Mouse (Mus musculus) frontal cortex, adult (tissue): Measurements from ENCODE around the gene Fgf12.

ENCODE experiments used
- ATAC-seq: cut with Nextera tagmentation; 2 replicates; pipeline ENCODE4 v1.9.2; 2017; ENCODE audit warnings: mild to moderate bottlenecking, moderate library complexity, mixed read lengths; ENCODE audit not compliant: low TSS enrichment

The Fgf12 gene

DNA sequence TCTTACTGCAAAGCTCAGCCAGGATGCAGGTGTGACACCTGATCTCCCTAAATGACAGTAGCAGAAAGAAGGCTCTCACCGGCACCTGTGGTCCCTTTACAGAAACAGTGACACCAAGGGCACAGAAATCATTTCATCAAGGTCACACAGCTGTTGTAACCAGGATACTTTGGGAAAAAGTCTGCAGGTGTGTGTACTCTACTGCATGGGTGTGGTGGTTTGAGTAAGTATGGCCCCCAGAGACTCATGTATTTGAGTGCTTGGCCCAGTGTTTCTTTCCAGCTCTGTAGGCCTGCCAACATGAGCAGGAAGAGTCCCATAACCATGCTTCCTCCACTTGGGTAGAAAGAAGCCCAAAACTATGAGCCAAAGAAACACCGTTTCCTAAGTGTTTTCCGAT, 138.5 kb downstream of the Fgf12 start:
- no peak for ATAC-seq

DNA sequence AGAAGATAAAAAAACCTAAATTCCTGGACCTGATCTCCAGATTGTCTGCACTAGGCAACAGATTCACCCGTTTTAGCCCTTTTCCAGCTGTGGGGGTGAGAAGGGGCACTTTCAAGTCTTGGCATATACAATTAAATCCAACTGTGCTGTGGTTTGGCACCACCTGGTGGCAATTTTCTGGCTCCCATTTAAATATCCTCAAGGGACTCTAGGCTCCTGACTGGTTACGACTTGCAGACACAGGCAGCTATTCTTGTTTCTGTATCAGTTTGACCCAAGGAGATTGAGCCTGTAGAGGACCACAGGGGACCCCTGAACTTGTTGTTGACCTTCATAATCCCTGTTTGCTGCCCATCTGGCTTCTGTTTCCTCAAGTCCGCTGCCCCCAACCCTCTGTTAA, 141.9 kb downstream of the Fgf12 start:
- peak; percentile 75 for ATAC-seq

DNA sequence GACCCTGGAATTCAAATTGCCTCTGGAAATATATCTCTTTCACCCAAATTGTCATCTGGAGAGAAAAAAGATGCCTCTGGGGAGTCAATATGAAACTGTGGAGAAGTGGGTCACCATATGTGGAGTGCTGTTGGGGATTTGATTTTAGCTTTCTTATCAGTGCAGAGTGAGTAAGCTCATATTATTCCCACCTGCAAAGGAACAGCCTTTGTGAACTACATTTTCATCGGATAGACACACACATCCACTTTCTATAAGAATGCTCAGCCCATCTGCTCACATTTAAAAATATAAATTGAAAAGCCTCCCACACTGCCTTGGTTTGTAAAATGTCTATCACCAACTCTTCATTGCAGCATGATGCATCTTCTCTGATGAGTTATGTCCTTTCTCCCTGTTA, 149.7 kb downstream of the Fgf12 start:
- peak; percentile 92 for ATAC-seq

DNA sequence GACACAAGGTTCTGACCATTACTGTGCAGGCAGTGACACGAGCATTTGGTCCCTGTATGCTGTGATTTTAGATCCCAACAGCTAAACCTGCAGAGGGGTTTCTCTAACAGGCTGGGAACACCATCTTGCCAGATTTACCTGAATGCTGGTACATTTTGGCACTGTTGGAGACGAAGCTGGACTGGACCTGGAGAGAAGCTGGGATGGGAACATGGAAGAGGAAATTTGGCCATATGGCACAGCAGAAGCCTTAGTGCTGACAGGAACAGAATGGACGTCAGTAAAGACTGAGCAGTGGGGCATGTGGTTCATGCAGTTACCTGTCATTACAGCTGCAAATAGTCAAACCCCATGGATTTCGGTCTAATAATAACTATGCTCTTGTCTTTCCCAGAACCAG, 151.1 kb downstream of the Fgf12 start:
- ATAC-seq, result no peak

DNA sequence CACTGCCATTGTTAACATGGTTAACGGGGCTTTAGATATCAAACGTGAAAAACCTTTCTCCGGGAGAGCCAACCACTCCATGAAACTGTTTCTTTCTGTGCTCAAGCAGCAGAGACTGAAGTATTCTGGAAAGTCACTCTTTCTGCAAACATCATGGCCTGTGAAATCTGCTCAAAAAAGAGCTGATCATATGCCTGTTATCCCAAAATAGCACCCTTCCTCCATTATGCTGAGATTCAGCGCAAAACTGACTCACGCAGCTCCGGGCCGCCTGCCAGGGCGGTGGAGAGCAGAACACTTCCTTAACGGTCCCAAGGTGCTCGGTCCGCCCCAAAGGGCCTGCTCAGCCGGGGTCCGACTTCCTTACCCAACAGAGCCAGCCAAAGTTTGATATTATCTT, 156.8 kb downstream of the Fgf12 start:
- ATAC-seq, result peak; percentile 86

DNA sequence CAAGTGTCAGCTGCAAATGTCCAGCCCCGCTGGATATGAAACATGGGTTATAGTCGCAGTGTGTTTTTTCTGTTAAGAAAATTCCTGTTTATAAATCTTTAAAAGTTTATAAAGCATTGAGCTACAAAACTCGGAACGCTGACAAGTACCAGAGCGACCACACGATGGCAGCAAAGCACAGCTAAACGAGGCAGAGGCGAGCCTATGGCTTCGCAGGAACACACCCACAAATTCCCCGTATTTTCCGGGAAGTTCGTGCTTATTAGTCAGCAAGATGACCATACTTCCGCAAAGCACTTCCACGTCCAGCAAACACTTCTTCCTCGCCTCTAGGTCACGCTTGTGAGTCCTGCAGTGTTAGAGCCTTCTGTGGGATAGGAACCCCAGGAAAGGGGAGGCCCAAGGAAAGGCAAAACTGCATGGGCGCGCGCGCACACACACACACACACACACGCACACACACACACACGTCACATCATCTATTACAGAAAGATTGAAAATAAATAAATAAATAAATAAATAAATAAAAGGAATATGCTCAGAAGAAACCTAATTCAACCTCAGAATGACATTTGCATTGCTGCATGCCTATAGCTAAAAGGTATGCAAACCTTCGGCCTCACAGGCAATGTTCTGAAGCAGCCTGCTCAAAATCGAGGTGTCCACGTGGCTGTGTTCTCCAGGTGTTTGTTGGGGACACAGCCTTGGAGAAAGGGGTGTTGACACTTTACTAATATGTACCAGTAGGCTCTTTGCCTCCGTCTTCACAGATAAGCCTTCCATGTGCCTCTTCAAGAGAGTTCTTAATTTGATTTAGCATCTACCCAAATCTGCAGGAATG, 159.6 kb downstream of the Fgf12 start:
- peak; percentile 32 for ATAC-seq

DNA sequence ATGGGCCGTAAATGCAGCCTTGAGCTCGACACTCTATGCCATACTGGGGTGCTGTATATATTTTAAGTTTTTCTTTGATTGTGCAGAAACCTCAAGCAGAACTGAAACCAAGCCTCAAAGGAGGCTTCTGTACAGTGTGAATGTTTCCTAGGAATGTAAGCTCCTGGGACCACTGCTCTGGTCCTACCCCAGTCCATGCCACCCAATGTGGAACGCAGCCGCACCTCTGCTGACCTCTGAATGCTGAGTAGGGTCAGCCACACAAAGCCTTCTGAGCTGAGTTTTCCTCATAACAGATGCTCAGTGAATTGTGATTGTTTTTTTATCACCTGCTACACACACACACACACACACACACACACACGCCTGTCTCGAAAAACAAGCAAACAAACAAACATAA, 160.4 kb downstream of the Fgf12 start:
- ATAC-seq, result no peak

DNA sequence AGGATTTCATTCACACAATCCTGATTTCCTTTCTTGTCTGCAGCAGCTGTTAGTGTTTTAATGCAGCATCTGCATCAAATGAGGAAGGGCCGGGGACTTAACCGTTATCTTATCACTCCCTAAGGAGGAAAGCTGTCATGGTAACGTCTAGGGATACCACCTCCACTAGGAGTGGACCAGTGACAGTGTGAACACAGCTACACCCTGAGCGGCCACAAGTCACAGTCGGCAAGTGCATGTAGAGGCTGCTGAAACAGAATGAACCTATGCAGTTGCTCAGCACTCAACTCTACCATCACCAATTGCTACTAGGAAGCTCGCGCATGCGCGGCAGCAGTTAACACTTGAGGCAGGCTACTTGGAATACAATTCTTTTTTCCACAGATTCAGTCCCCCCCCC, 161.3 kb downstream of the Fgf12 start:
- ATAC-seq, result no peak

DNA sequence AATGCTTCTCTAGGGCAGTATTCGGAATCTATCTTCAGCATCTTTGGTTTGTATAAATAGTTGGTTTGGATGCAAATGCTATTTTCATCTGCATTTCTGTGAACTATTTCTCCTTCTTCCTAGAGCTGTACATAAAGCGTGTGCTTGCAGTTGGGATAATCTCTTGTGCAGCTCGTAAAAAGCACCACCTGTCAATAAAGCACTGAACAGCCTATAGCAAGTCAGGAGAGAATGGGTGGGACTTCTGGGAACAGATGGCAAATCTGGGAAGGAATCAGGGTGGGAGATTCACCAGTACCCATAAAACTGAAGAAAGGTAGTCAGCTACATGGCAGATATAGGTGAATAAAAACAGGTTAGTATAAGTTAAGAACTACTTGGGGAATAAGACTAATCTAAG, 180.7 kb downstream of the Fgf12 start:
- ATAC-seq, result peak; percentile 44

DNA sequence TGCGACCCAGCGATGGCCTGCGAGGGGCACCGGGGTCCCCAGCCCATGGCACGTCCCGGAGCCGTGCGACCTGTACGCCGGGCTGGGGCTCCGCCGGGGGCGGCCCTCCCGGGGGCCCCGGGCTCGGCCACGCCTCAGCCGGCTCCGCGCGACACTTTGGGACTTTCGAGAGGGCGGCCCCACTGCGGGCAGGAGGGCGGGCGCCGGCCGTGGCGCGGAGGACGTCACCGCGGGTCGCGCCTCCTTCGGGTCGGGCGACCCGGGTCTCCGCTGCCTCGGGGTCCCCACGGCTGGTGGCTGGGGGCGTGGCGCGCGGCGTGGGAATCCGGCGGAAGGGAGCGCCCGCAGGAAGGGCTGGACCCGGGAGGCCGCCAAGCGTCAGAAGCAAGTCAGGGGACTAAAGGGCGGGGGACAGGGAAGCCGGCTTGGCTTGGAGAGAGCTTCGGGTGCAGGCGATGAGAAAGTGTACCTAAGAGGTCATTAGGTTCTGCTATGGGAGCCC, 188.1 kb downstream of the Fgf12 start:
- ATAC-seq, result peak; percentile 27

DNA sequence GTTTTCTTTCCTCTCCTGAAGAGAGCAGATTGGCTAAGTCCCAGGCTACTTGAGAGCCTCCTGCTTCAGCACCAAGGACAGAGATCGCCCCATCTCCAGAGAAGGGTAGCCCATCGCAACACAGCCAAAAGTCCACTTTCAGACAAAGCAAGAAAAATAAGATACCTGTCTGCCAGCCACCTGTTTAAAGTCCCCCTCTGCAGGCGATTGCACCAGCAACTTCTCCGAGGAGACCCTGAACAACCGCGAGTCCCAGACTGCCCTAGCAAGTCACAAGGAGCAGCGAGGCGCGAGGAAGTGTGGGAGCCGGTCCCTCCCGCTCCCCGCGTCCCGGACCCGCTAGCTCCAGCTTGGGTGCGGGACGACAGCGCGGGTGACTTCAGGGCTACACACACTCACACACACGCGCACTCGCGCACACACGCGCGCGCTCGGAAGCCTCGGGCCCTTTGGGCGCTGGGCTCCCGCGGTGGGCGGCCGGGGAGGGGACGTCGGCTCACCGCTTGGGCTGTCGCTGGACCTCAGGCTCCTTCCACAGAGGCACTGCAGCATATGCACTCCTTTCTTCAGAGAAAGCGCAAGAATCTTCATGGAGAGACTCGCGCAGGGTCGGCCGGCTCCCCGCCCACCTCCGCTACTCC, 188.7 kb downstream of the Fgf12 start:
- peak; percentile 36 for ATAC-seq

DNA sequence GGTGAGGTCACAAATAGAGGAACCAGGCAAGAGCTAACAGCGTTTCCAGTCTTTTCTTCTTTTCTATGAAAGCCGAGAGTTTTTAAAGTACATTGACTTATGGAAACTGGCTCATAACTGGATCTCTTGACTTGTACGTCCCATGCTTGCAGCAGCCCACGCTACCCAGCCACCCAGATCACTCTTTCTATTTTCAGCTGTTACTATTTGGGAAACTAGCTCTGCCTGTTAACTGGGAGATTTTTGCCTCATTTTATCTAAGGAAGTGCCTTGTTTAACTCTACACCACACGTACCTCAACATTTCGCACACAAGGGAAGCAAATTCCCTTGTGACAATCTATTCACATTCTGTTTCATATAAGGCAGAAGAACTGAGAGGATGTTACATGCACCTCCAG, 190.0 kb downstream of the Fgf12 start:
- ATAC-seq, result peak; percentile 69

DNA sequence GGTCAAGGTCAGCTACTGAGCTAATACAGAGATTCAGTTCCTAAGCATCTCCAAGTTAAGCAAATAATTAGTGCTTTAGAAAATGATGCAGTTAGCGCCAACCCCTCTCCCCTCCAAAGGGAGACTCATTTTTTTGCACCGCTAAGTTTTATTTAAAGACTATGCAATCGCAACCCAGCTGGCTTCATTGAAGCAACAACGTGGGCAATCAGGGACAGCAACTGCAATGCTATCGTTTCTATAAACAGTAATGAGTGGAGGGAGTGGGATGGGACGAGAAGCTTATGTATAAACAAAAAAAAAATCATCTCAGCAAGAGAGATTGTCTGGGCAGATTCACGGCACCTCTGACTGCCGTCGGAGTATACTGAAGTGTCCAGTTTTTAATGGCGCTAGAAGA, 197.6 kb downstream of the Fgf12 start:
- peak; percentile 90 for ATAC-seq

DNA sequence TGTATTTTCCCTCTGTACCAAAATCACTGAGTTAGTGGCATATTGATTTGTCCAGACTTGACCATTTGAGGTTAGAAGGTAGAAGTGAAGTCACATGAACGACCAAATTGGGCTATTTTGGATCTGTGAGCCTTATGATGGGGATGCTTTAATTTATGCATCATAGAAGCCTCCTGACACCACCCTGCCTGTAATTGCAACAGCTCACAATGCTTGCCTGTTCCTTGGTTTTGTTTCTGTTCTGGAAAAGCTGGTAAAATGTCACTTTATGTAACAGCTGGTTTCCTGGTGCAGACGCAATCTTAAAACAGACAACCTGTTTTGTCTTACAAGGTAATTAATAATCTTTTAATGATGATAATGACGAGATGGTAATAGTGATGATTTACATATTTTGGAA, 213.4 kb downstream of the Fgf12 start:
- peak; percentile 64 for ATAC-seq

DNA sequence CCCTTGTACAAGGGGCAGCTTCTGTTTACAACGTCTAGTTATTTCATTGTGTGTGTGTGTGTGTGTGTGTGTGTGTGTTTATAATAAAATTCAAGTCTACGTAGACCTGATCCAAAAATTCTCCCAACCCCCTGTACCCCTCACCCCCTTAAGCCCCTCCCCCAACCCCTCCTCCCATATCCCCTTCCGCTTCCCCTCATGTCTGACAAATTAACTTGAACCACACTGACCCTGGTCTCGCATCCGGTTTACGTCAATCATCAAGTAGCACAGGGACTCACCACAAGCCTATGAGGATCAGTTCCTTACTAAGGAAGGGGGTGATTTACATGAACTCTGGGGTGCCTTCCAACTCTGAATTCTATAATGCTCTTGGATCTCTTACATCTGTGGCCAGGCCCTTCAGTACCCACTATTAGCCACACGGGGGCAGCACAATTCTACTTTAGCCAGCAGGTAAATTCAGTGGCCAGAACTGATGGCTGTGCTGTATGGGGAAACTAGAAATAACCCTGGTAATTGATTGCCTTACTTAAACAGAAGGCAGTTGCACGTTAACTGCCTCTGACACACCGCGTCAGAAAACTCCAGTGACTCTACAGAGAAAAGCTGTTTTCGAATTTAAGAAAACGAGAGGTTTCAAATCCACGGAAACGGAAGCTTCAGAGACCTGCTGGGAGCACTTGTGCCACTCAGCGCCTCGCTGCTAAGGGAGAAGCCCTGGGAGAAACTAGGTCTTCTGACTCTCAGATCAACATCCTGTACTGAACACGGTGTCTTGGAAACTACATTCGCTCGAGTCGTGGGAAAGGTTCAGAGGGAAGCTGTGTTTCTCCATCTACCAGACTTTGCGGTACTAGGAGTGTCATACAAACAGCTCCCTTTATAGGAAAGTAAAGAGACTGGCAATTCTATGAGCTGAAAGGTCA, 235.0 kb downstream of the Fgf12 start:
- ATAC-seq, result peak; percentile 83

DNA sequence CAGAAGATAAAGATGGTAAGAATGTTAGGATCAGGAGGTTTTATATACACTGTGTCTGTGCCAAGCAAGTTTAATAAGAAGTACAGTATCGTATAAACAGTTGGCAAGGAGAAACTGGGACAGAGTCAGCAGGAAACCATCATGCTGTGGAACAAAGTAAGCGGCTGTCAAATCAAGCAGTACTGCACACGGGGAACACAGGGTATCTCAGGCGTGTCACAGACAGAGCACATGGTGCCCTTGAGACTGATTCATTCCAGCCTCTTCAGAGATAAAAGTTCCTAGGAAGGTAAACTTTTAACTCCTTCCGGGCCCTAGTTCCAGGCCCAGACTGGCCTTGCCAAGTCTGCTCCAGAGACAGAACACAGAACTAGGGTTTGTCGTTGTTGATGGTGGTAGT, 240.4 kb downstream of the Fgf12 start:
- no peak for ATAC-seq

DNA sequence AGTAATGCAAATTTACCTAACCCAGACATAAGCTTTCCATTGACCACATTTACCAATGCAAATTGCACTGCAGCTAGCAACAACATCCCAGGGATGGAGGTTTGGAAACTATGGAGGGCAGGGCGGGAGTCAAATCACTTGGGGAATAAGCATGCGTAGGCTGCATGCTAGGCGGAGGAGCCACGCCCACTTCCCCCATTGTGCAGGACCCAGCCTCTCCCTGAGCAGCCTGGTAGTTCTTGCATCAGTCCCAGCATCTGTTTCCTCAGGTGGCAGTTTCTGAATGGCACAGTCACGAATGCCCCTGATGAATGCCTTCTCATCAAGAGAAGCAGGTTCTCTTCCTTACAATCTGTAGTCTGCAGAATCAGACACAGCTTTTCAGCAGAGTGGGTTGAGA, 241.5 kb downstream of the Fgf12 start:
- ATAC-seq, result peak; percentile 20; the same call in 1 of the 2 replicates

DNA sequence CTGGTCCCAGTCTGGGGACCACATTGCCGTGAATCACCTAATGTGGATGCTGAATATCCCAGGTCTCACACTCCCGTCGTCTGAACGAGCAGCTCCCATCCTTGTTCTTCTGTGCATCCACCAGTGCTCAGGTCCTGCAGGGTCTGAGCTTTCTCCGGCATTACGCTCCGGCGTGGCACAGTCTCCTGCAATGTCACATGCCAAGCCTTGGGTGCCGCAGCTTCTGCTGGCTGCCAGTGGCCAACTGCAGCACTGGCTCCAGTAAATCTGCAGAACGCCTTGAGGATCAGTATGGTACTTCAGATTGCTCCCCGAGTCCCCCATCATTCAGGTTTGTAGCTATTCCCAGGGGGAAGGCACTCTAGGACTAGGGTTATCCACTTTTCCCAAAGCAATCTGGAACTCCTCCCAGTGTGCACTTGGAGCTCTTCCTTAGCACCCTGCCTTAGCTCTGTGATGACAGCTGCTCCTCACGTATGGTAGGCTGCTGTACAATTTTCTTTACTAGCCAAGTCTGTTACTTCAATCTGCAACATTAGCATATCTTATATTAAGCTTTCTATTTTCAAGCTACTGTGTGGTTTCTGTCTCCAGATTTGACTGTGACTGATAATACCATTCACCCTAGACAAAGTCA, 254.8 kb downstream of the Fgf12 start:
- ATAC-seq, result peak; percentile 92

DNA sequence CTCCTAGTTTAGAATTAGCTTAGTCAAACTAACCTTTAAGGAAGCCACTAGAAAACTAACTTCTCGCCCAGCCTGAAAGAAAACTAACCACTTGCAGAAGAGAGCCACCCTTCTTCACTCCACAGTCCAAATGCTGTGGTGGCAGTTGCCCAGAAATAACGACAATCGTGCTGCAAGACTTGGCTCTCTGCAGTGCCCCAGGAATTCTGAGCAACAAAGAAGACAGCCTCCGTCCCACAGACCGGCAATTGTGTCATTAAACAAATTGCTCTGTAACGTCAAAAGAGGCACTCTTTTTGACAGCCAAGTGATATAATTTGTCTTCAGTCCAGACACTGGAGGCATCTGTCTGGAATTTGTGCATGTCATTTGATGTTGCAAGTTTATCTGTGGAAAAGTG, 261.2 kb downstream of the Fgf12 start:
- ATAC-seq, result peak; percentile 82

DNA sequence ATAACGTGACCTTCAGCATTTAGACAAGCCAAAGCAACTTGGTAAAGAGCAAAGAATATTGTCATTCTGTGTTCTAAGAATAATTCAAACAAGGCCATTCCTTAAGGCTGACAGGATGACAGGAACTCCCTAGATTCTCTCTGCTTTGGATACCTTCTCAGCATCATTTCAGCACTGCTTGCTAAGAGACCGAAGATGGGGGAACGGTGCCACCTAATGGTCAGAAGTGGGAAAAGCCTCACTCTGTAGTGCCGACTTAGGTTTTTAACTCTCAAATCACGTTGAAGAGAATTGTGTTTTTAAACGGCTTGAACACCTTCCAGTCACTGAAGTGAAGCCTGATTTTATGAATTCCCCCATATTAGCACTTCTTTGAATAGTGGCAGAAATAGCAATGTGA, 262.4 kb downstream of the Fgf12 start:
- peak; percentile 87 for ATAC-seq

DNA sequence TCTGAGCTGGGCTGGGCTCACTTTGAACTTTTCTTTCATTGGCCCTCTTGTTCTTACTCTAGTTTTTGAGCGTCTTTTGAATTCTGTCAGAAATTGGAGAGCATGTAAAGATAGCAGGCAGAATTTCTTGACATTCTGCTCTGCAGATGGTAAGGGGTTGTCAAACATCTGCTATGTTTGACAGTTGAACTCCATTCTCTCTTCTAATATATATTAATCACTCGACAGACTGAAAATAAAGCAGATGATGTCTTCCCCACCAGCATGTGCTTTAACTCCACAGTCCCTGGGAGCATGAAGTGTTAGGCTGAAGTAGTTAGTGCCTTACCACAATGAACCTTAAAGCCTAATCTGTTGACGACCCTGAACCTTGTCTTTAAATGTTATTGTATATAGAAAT, 267.9 kb downstream of the Fgf12 start:
- no peak for ATAC-seq

DNA sequence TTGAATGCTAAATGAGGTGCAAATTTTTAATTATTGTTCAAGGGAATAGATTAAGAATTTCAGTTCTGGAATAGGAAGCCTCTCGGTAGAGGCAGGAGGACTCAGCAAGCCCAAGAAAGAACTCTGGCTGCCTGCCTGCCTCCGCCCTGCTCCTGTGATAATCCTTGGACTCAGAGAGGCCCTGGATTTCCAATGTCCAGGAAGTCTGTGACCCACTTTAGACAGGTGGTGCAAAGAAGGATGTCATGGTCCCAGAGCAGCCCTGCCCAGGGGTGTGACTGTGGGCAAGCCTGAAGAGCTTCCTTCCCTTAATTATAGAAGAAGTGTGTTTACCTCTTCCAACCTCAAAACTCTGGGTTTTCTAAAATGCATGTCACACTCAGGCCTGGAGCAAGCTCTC, 273.8 kb downstream of the Fgf12 start:
- no peak for ATAC-seq
